Mouse (Mus musculus): ENCODE measurements around the gene Pacs2. TPM values are rescaled to one million over a fixed set of nuclear protein-coding genes. Genes with fewer than 3 reads are reported as not detected.
A peak's percentile ranks its signal among the peaks of the same experiment; 100 is the strongest.

The Pacs2 gene
- polyA plus RNA-seq, 1 experiment = 33.7 TPM

GRCm38 (mm10) chr12:113001133-113001474 lies 13.2 kb upstream of the Pacs2 start:
- TF ChIP-seq POLR2A (IDR thresholded peaks at IDR 0.05; ENCODE audit: borderline replicate concordance, control insufficient read depth, low read depth, low read length) (no peak), CTCF (IDR thresholded peaks at IDR 0.05; ENCODE audit: control insufficient read depth, insufficient read depth, low read length) (no peak)
- Histone ChIP-seq H3K27ac (ENCODE audit: control insufficient read depth, insufficient read depth, low read depth, low read length, poor library complexity) (peak overlapping the region; percentile 77), H3K4me1 (ENCODE audit: control insufficient read depth, insufficient read depth, low read length) (peaks cover 2% of the 10 kb centered on the region), H3K4me3 (replicated peaks; ENCODE audit: control insufficient read depth, low read depth, low read length) (peak overlapping the region; percentile 88)
- 0% methylated on average over 5 of the region's 5 CpGs for WGBS

GRCm38 (mm10) chr12:113002667-113003066 lies 11.6 kb upstream of the Pacs2 start:
- WGBS = 33% methylated on average over 2 of the region's 2 CpGs
- Histone ChIP-seq H3K4me3 (replicated peaks; ENCODE audit: control insufficient read depth, low read depth, low read length) (no peak overlapping the region), H3K4me1 (ENCODE audit: control insufficient read depth, insufficient read depth, low read length) (peaks cover 2% of the 10 kb centered on the region), H3K27ac (ENCODE audit: control insufficient read depth, insufficient read depth, low read depth, low read length, poor library complexity) (no peak overlapping the region)
- no peak for TF ChIP-seq CTCF (IDR thresholded peaks at IDR 0.05; ENCODE audit: control insufficient read depth, insufficient read depth, low read length)
- no peak for TF ChIP-seq POLR2A (IDR thresholded peaks at IDR 0.05; ENCODE audit: borderline replicate concordance, control insufficient read depth, low read depth, low read length)

- Histone ChIP-seq H3K27ac (ENCODE audit: control insufficient read depth, insufficient read depth, low read depth, low read length, poor library complexity) (no peak overlapping the region), H3K4me3 (replicated peaks; ENCODE audit: control insufficient read depth, low read depth, low read length) (no peak overlapping the region), H3K4me1 (ENCODE audit: control insufficient read depth, insufficient read depth, low read length) (no peaks in the 10 kb centered on the region; the same call in 1 of the 2 replicates)
- WGBS = 88% methylated on average over 8 of the region's 8 CpGs
- no peak for TF ChIP-seq POLR2A (IDR thresholded peaks at IDR 0.05; ENCODE audit: borderline replicate concordance, control insufficient read depth, low read depth, low read length)
- TF ChIP-seq CTCF (IDR thresholded peaks at IDR 0.05; ENCODE audit: control insufficient read depth, insufficient read depth, low read length) = no peak
These were observed 10.3 kb upstream of the Pacs2 start for GRCm38 (mm10) chr12:113004011-113004410.

- WGBS = 13% methylated on average over 4 of the region's 4 CpGs
These were observed 9.3 kb upstream of the Pacs2 start for GRCm38 (mm10) chr12:113004993-113005392.

GRCm38 (mm10) chr12:113011702-113012360 lies 2.5 kb upstream of the Pacs2 start:
- TF ChIP-seq CTCF (IDR thresholded peaks at IDR 0.05; ENCODE audit: control insufficient read depth, insufficient read depth, low read length) = no peak
- TF ChIP-seq POLR2A (IDR thresholded peaks at IDR 0.05; ENCODE audit: borderline replicate concordance, control insufficient read depth, low read depth, low read length) = no peak
- Histone ChIP-seq H3K27ac (ENCODE audit: control insufficient read depth, insufficient read depth, low read depth, low read length, poor library complexity) (no peak overlapping the region), H3K4me1 (ENCODE audit: control insufficient read depth, insufficient read depth, low read length) (peaks cover 10% of the 10 kb centered on the region; the same call in 1 of the 2 replicates), H3K4me3 (replicated peaks; ENCODE audit: control insufficient read depth, low read depth, low read length) (no peak overlapping the region)
- 48% methylated on average over 6 of the region's 6 CpGs for WGBS

More at GRCm38 (mm10) chr12:113004993-113005392, 9.3 kb upstream of the Pacs2 start:
- H3K4me1 ChIP-seq (ENCODE audit: control insufficient read depth, insufficient read depth, low read length) = no peaks in the 10 kb centered on the region
- H3K4me3 ChIP-seq (replicated peaks; ENCODE audit: control insufficient read depth, low read depth, low read length) = no peak overlapping the region
- TF ChIP-seq CTCF (IDR thresholded peaks at IDR 0.05; ENCODE audit: control insufficient read depth, insufficient read depth, low read length) (peak; percentile 82), POLR2A (IDR thresholded peaks at IDR 0.05; ENCODE audit: borderline replicate concordance, control insufficient read depth, low read depth, low read length) (no peak)
- H3K27ac ChIP-seq (ENCODE audit: control insufficient read depth, insufficient read depth, low read depth, low read length, poor library complexity) = no peak overlapping the region

GRCm38 (mm10) chr12:113012443-113012842 lies 1.9 kb upstream of the Pacs2 start:
- 23% methylated on average over 5 of the region's 5 CpGs for WGBS
- Histone ChIP-seq H3K4me1 (ENCODE audit: control insufficient read depth, insufficient read depth, low read length) (peaks cover 12% of the 10 kb centered on the region; the same call in 1 of the 2 replicates), H3K27ac (ENCODE audit: control insufficient read depth, insufficient read depth, low read depth, low read length, poor library complexity) (0 out of 2 replicates have a peak overlapping the region, but pooled peaks have one; percentile 17), H3K4me3 (replicated peaks; ENCODE audit: control insufficient read depth, low read depth, low read length) (no peak overlapping the region)
- TF ChIP-seq CTCF (IDR thresholded peaks at IDR 0.05; ENCODE audit: control insufficient read depth, insufficient read depth, low read length) = no peak
- TF ChIP-seq POLR2A (IDR thresholded peaks at IDR 0.05; ENCODE audit: borderline replicate concordance, control insufficient read depth, low read depth, low read length) = no peak

- 74% methylated on average over 3 of the region's 3 CpGs for WGBS
- Histone ChIP-seq H3K4me1 (ENCODE audit: control insufficient read depth, insufficient read depth, low read length) (peaks cover 12% of the 10 kb centered on the region; the same call in 1 of the 2 replicates), H3K27ac (ENCODE audit: control insufficient read depth, insufficient read depth, low read depth, low read length, poor library complexity) (no peak overlapping the region), H3K4me3 (replicated peaks; ENCODE audit: control insufficient read depth, low read depth, low read length) (no peak overlapping the region)
- TF ChIP-seq CTCF (IDR thresholded peaks at IDR 0.05; ENCODE audit: control insufficient read depth, insufficient read depth, low read length) (no peak), POLR2A (IDR thresholded peaks at IDR 0.05; ENCODE audit: borderline replicate concordance, control insufficient read depth, low read depth, low read length) (no peak)
These were observed 1.3 kb upstream of the Pacs2 start for GRCm38 (mm10) chr12:113013021-113013491.

GRCm38 (mm10) chr12:113014561-113015556 lies 551 bp downstream of the Pacs2 start:
- peak overlapping the region; percentile 91 for H3K4me3 ChIP-seq (replicated peaks; ENCODE audit: control insufficient read depth, low read depth, low read length)
- peaks cover 12% of the 10 kb centered on the region; the same call in 1 of the 2 replicates for H3K4me1 ChIP-seq (ENCODE audit: control insufficient read depth, insufficient read depth, low read length)
- WGBS = 2% methylated on average over 64 of the region's 64 CpGs
- peak overlapping the region; percentile 89 for H3K27ac ChIP-seq (ENCODE audit: control insufficient read depth, insufficient read depth, low read depth, low read length, poor library complexity)
- TF ChIP-seq CTCF (IDR thresholded peaks at IDR 0.05; ENCODE audit: control insufficient read depth, insufficient read depth, low read length) (no peak), POLR2A (IDR thresholded peaks at IDR 0.05; ENCODE audit: borderline replicate concordance, control insufficient read depth, low read depth, low read length) (0 out of 2 replicates have a peak, but pooled peaks have one; percentile 19)
